Mouse (Mus musculus) liver, embryonic 14.5 days (tissue): ENCODE measurements around the gene Angptl2.

Experiments used
- CTCF ChIP-seq: IDR thresholded peaks from 2 replicates; pipeline ENCODE4 v1.5.1; 2016; ENCODE audit warnings: antibody characterized with exemption, low read depth, control low read depth
- EP300 ChIP-seq: IDR thresholded peaks from 2 replicates; pipeline ENCODE4 v1.6.1; 2016; ENCODE audit warnings: antibody characterized with exemption, low read depth

DNA sequence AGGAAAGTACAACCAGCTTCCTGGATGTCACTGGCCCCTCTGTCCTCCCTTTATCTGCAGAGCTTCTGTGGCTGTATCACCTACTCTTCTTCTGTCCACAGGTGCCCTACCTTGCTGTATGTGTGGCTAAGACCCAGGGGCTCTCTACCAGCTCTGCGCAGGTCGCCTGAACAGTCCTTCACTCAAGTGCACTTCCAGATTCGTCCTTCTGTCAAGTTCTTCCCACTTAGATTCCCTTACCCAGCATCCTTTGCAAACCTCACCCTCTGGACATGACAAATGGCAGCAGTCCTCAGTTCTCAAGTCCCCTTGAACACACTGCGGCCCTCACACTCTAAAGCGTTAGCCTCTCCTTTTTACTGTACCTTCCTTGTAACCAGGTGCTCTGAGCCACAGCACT, 65.9 kb downstream of the Angptl2 start:
- no peak for TF ChIP-seq CTCF
- TF ChIP-seq EP300, result no peak
